Mouse (Mus musculus) erythroblast, embryonic 14.5 days (primary cell): ENCODE measurements around the gene Ercc8. TPM values are rescaled to one million over a fixed set of nuclear protein-coding genes. Genes with fewer than 3 reads are reported as not detected.

ENCODE experiments used
- H3K27me3 ChIP-seq: 2 replicates; pipeline ENCODE4 v1.6.1; 2012; ENCODE audit warnings: inconsistent platforms; ENCODE audit not compliant: control insufficient read depth
- H3K36me3 ChIP-seq: 2 replicates; pipeline ENCODE4 v1.6.1; 2012; ENCODE audit warnings: mild to moderate bottlenecking, inconsistent platforms; ENCODE audit not compliant: control insufficient read depth
- H3K4me1 ChIP-seq: 2 replicates; pipeline ENCODE4 v1.6.1; 2012; ENCODE audit warnings: inconsistent platforms; ENCODE audit not compliant: control insufficient read depth
- H3K4me3 ChIP-seq: replicated peaks from 2 replicates; pipeline ENCODE3; 2012; ENCODE audit warnings: moderate library complexity, mild to moderate bottlenecking, inconsistent platforms
- H3K9me3 ChIP-seq: 2 replicates; pipeline ENCODE4 v1.6.1; 2012; ENCODE audit warnings: low read length, inconsistent platforms, mixed read lengths; ENCODE audit not compliant: control insufficient read depth
- GATA1 ChIP-seq: IDR thresholded peaks from 2 replicates; pipeline ENCODE4 v1.6.1; 2012; ENCODE audit warnings: low read length, inconsistent platforms, mixed read lengths
- TAL1 ChIP-seq: IDR thresholded peaks from 3 replicates; pipeline ENCODE4 v1.6.1; 2012; ENCODE audit warnings: low read length, inconsistent platforms, mixed read lengths
- polyA plus RNA-seq: library from polyadenylated mRNA; stranded (reverse); fragments of >175 nt; gene quantifications from 2 replicates; pipeline ENCODE4 v1.2.3, GENCODE M21; 2012

Gene Ercc8
- polyA plus RNA-seq, 1 experiment, result 0.19 TPM

DNA sequence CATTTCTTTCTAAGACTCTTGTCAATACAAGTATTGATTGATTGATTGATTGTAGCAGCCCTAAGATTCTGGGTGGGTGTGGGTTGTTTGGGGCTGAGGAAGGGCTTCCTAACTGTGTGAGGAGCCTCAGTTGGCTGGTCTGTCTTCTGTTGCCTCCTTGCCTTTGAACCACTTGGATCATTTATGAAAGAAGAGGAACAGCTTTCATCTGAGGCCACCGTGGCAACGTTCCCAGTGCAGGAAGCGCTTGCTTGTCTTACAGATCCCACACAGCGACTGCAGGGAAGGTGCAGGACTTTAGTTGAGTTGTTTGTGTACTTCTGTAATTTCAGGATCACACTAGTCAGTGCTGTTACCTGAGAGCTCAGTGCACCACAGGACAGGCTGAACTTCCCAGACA, 81.5 kb downstream of the Ercc8 start:
- no peaks in the 10 kb centered on the region for H3K36me3 ChIP-seq
- no peaks in the 10 kb centered on the region for H3K4me1 ChIP-seq
- H3K4me3 ChIP-seq, result no peak overlapping the region

DNA sequence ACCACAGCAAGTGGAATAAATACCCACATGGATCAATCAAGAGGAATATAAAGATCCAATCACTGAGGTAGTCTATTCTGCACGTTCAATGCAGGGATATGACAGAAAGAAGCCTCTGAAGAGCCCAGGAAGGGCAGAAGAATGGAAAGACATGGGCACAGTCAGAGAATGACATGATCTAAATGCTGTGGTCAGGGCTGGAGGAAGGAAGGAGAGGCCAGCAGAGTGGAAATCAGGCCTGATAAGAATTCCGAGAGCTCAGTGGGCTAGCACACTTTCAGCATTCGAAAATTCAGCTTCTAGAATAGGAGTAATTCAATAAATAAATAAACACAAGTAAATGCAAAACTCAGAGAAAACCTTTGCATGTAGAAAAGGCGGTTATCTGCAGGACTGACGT, 83.2 kb downstream of the Ercc8 start:
- H3K4me3 ChIP-seq, result no peak overlapping the region
- no peaks in the 10 kb centered on the region for H3K36me3 ChIP-seq
- no peaks in the 10 kb centered on the region for H3K27me3 ChIP-seq
- TF ChIP-seq TAL1 (no peak), GATA1 (no peak)
- no peaks in the 10 kb centered on the region for H3K4me1 ChIP-seq
- H3K9me3 ChIP-seq, result no peaks in the 10 kb centered on the region

More for the DNA sequence above, 81.5 kb downstream of the Ercc8 start:
- no peaks in the 10 kb centered on the region for H3K27me3 ChIP-seq
- H3K9me3 ChIP-seq, result no peaks in the 10 kb centered on the region
- TF ChIP-seq TAL1 (no peak), GATA1 (no peak)

Other genes starting within 250 kb of the Ercc8 start
- gene Smim15, start 114.3 kb upstream of the Ercc8 start, polyA plus RNA-seq, result 0.10 and 0.30 TPM in 2 replicates
- gene Ndufaf2, start 108 bp upstream of the Ercc8 start, polyA plus RNA-seq, result 2.5 and 4.4 TPM in 2 replicates
- not detected in 2 replicates for gene Elovl7, start 55.7 kb downstream of the Ercc8 start, polyA plus RNA-seq
- gene Depdc1b, start 157.6 kb downstream of the Ercc8 start, polyA plus RNA-seq, result 0.55 and 0.86 TPM in 2 replicates